Mouse (Mus musculus) thymus, postnatal 4 days (tissue): ENCODE data around the gene Hspb1.

Experiments used
- DNase-seq: peaks from one replicate; pipeline ENCODE4 v3.0.0; 2021

Hspb1 gene

GRCm38 (mm10) chr5:135887675-135888102 is at the start of gene Hspb1:
Gene Hspb1 (plus strand): TSS chr5:135887919.
- DNase-seq = no peak

- DNase-seq = no peak
Observed at GRCm38 (mm10) chr5:135841651-135842050, 46.1 kb upstream of the Hspb1 start.

- peak; percentile 75 for DNase-seq
Observed at GRCm38 (mm10) chr5:135843418-135843817, 44.3 kb upstream of the Hspb1 start.

- DNase-seq = no peak
Observed at GRCm38 (mm10) chr5:135845676-135846320, 41.9 kb upstream of the Hspb1 start.

- no peak for DNase-seq
Observed at GRCm38 (mm10) chr5:135847460-135847859, 40.3 kb upstream of the Hspb1 start.

GRCm38 (mm10) chr5:135847881-135848280 is 39.8 kb upstream of the Hspb1 start:
- DNase-seq = no peak

GRCm38 (mm10) chr5:135851024-135851423 is 36.7 kb upstream of the Hspb1 start:
- no peak for DNase-seq

- DNase-seq = no peak
Observed at GRCm38 (mm10) chr5:135851481-135851880, 36.2 kb upstream of the Hspb1 start.

GRCm38 (mm10) chr5:135852421-135852820 is 35.3 kb upstream of the Hspb1 start:
- no peak for DNase-seq

GRCm38 (mm10) chr5:135853731-135854130 is 34.0 kb upstream of the Hspb1 start:
- no peak for DNase-seq

- DNase-seq = peak; percentile 87
Observed at GRCm38 (mm10) chr5:135855156-135855555, 32.6 kb upstream of the Hspb1 start.

GRCm38 (mm10) chr5:135866662-135867061 is 21.1 kb upstream of the Hspb1 start:
- no peak for DNase-seq

- DNase-seq = peak; percentile 63
Observed at GRCm38 (mm10) chr5:135867637-135868593, 19.8 kb upstream of the Hspb1 start.

- DNase-seq = no peak
Observed at GRCm38 (mm10) chr5:135868653-135869052, 19.1 kb upstream of the Hspb1 start.

- DNase-seq = no peak
Observed at GRCm38 (mm10) chr5:135869661-135870423, 17.9 kb upstream of the Hspb1 start.

GRCm38 (mm10) chr5:135870505-135870904 is 17.2 kb upstream of the Hspb1 start:
- DNase-seq = no peak

GRCm38 (mm10) chr5:135872996-135873395 is 14.7 kb upstream of the Hspb1 start:
- DNase-seq = no peak

- peak; percentile 41 for DNase-seq
Observed at GRCm38 (mm10) chr5:135873753-135874152, 14.0 kb upstream of the Hspb1 start.

- peak; percentile 83 for DNase-seq
Observed at GRCm38 (mm10) chr5:135877180-135877579, 10.5 kb upstream of the Hspb1 start.

GRCm38 (mm10) chr5:135877831-135878231 is 9.9 kb upstream of the Hspb1 start:
- DNase-seq = peak; percentile 59

GRCm38 (mm10) chr5:135879449-135880158 is 8.1 kb upstream of the Hspb1 start:
- no peak for DNase-seq

- no peak for DNase-seq
Observed at GRCm38 (mm10) chr5:135884641-135885040, 3.1 kb upstream of the Hspb1 start.
